Mouse (Mus musculus): ENCODE data around the gene Wwc1. TPM values are rescaled to one million over a fixed set of nuclear protein-coding genes. Genes with fewer than 3 reads are reported as not detected.
"Not testable (repeated sequence)": the region's sequence is repeated elsewhere in the genome, so short reads cannot be mapped to it uniquely, and the experiment has no call there.

Gene Wwc1
- polyA plus RNA-seq, 1 experiment from 2014 or later: 14.9 TPM

DNA sequence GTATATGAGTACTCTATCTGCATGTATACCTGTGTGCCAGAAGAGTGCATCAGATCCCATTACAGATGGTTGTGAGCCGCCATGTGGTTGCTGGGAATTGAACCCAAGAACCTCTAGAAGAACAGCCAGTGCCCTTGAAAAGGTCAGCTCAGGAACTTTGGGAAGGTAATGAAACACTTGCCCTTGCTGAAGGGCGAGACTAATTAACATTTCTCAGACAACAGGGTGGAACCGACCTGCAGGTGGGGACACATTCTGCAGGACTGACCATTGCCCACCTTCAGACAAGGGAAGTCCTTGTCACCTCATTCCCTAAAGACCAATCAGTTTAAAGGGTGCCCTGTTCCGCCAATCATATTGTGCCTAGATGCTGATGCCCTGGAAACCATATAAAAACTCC, 139.5 kb downstream of the Wwc1 start:
- WGBS: 89% methylated on average over 4 of the region's 4 CpGs
- not testable (repeated sequence) for H3K4me1 ChIP-seq (replicated peaks; ENCODE audit: control insufficient read depth, insufficient read depth, low read length); H3K4me3 ChIP-seq (replicated peaks; ENCODE audit: low read length); H3K36me3 ChIP-seq (ENCODE audit: control insufficient read depth, insufficient read depth); H3K27me3 ChIP-seq (replicated peaks; ENCODE audit: control insufficient read depth, insufficient read depth, low read length); ATAC-seq; H3K27ac ChIP-seq (ENCODE audit: low read length); H3K9me3 ChIP-seq (ENCODE audit: control insufficient read depth, low read length); H3K9ac ChIP-seq (replicated peaks; ENCODE audit: low read depth, low read length); H3K4me2 ChIP-seq (ENCODE audit: low read length)

DNA sequence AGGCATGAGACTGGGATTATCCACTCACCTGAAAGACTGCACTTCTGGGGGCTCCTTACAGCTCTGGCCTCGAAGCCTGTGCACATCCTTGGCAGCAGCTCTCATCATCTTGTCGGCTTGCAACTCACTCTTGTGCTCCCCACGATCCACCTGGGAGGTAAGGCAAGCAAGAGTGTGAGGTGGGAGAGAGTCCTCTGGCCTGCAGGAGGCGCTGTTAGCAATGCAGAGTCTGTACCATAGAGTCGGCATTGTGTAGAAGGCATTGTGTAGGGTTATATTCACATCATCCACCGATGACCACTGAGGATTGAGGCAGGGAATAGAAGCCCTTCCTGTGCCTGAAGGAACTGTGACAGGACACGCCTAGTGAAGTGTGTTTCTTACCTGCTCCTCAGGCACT, 140.0 kb downstream of the Wwc1 start:
- H3K4me3 ChIP-seq (replicated peaks; ENCODE audit: low read length): no peak overlapping the region
- WGBS: 84% methylated on average over 7 of the region's 7 CpGs
- H3K27me3 ChIP-seq (replicated peaks; ENCODE audit: control insufficient read depth, insufficient read depth, low read length): no peaks in the 10 kb centered on the region
- H3K27ac ChIP-seq (ENCODE audit: low read length): no peak overlapping the region
- no peak overlapping the region for H3K9ac ChIP-seq (replicated peaks; ENCODE audit: low read depth, low read length)
- H3K4me2 ChIP-seq (ENCODE audit: low read length): no peak overlapping the region
- H3K9me3 ChIP-seq (ENCODE audit: control insufficient read depth, low read length): no peaks in the 10 kb centered on the region
- no peaks in the 10 kb centered on the region for H3K4me1 ChIP-seq (replicated peaks; ENCODE audit: control insufficient read depth, insufficient read depth, low read length)
- ATAC-seq: no peak
- peaks cover 5% of the 10 kb centered on the region; the same call in 1 of the 2 replicates for H3K36me3 ChIP-seq (ENCODE audit: control insufficient read depth, insufficient read depth)

DNA sequence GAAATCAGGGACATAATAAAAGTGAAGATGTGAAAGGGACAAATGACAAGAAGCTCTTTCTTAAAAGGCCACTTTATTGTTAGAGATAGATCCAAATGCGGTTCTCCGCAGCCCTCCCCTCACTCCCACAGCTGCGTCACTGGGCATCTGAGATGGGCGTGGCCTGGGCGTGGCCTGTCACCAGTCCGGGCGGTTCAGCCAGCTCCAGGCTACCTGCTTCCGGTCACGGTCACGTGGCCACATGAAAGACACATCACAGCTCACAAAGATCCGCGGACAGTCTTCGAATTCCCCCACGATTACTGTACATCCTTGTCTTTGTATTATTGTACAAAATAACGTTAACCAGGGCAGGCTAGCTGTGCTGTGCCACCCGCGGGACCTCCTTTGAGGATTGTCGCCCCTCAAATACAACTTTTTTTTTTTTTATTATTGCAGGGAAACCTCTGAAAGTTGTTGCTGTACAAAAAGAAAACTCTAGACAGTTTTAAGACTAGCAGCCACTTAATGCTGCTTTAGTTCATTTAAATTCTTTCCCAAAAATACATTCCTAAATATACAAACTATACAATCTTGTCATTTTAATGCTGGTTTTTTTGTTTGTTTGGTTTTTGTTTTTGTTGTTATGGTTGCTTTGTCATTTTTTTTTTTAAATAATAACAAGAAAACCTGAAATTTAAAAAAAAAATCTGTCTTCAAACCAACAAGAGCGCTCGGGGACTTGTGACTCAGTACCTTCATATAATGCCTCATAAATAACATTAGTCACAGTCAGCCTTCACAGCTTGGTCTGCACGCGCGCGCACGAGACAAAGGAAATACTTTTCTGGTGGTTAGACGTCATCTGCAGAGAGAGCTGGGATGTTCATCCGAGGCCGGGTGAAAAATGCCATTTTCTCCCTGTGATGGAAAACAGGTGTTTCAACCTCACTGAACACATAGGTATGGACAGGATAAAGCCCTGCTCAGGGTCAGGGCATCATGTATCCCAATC, 141.7 kb downstream of the Wwc1 start:
- peak; percentile 59 for ATAC-seq
- WGBS: 32% methylated on average over 28 of the region's 28 CpGs

DNA sequence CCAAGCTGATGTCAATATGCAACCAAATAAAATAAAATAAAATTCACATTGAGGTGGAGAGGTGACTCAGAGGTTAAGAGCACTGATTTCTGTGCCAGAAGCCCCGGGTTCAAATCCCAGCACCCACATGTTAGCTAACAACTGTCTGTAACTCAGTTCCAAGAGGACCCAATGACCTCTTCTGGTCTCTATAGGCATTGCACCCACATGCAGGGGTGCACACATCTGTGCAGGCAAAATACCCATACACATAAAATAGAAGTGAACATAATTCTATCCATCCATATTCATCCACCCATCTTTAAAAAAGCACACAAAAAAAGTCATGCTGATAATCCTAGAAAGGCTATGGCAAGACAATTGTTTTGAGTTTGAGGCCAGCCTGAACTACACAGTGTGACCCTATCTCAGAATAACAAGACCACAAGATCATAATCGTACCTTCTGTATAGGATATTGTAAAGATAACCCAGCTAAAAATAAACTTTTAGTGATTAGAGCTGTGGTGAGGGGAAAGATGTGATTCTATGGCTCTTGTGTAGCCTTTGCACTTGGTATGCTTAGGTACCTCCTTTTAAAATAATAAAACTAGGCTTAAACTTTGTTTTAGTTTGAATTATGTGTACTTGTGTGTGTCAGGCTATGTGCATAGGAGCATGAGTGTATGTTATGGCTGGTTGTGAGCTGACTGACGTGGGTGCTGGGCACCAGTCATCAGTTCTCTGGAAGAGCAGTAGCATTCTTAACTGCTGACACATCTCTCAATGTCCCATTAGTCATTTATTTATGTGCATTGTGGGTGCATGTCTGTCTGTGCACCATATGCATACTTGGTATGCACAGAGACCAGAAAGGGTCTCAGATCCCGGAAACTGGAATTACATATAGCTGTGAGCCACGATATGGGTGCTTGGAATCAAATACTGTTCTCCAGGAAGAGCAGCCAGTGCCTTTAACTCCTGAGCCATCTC, 142.9 kb downstream of the Wwc1 start:
- no peak for ATAC-seq
- H3K27ac ChIP-seq (ENCODE audit: low read length): no peak overlapping the region
- H3K9ac ChIP-seq (replicated peaks; ENCODE audit: low read depth, low read length): no peak overlapping the region
- no peak overlapping the region for H3K4me2 ChIP-seq (ENCODE audit: low read length)
- no peaks in the 10 kb centered on the region for H3K9me3 ChIP-seq (ENCODE audit: control insufficient read depth, low read length)
- H3K36me3 ChIP-seq (ENCODE audit: control insufficient read depth, insufficient read depth): no peaks in the 10 kb centered on the region; the same call in 1 of the 2 replicates
- H3K4me1 ChIP-seq (replicated peaks; ENCODE audit: control insufficient read depth, insufficient read depth, low read length): peaks cover 9% of the 10 kb centered on the region
- no peaks in the 10 kb centered on the region for H3K27me3 ChIP-seq (replicated peaks; ENCODE audit: control insufficient read depth, insufficient read depth, low read length)
- no peak overlapping the region for H3K4me3 ChIP-seq (replicated peaks; ENCODE audit: low read length)
- 83% methylated on average over 5 of the region's 5 CpGs for WGBS

More for the DNA sequence above, 141.7 kb downstream of the Wwc1 start:
- H3K4me1 ChIP-seq (replicated peaks; ENCODE audit: control insufficient read depth, insufficient read depth, low read length): peaks cover 3% of the 10 kb centered on the region
- peak overlapping the region; percentile 24; the same call in 1 of the 2 replicates for H3K9ac ChIP-seq (replicated peaks; ENCODE audit: low read depth, low read length)
- H3K4me3 ChIP-seq (replicated peaks; ENCODE audit: low read length): peak overlapping the region; percentile 29
- H3K27ac ChIP-seq (ENCODE audit: low read length): no peak overlapping the region
- H3K36me3 ChIP-seq (ENCODE audit: control insufficient read depth, insufficient read depth): peaks cover 5% of the 10 kb centered on the region; the same call in 1 of the 2 replicates
- peak overlapping the region; percentile 50 for H3K4me2 ChIP-seq (ENCODE audit: low read length)
- no peaks in the 10 kb centered on the region for H3K27me3 ChIP-seq (replicated peaks; ENCODE audit: control insufficient read depth, insufficient read depth, low read length)
- no peaks in the 10 kb centered on the region for H3K9me3 ChIP-seq (ENCODE audit: control insufficient read depth, low read length)

DNA sequence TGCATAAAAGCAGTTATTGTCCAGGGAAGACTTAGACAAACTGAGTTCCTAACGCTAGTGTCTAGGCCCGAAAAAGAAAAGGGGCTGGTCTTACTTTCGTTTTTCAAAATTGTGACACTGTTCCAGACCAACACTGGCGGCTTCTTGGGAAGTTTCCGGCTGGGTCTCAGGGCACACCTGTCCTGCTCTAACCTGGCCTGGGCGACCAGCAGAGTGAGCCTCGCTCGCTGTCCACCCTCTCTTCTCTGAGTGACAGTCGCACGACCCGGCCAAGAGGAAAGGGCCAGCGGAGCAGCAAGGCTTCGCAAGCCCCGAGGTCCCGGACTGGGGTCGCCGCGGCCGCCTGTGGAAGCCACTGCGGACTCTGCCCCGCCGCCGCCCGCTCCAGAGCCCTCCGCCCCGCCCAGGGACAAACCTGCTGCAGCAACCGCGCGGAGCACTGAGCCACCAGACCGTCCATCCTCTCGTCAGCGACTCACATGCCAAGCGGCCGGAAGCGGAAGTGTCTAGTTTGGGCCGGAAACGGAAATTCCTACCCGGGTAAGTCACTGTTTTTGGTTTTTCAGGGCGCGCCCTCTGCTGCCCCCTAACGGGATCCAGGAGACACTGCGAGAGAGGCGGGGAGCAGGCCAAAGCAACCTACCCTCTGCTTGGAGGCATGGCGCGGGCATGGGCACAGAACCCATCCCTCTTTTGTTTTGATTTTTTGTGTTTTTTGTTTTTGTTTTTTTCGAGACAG, 146.1 kb downstream of the Wwc1 start, which contains the start of gene Rars:
Gene Rars (minus strand): TSS at position 485 of the 739 bp plus-strand sequence.
- Histone ChIP-seq H3K27me3 (replicated peaks; ENCODE audit: control insufficient read depth, insufficient read depth, low read length) (no peaks in the 10 kb centered on the region), H3K9me3 (ENCODE audit: control insufficient read depth, low read length) (no peaks in the 10 kb centered on the region), H3K4me2 (ENCODE audit: low read length) (peak within 1 kb of the TSS; percentile 84), H3K4me1 (replicated peaks; ENCODE audit: control insufficient read depth, insufficient read depth, low read length) (peaks cover 13% of the 10 kb centered on the region), H3K27ac (ENCODE audit: low read length) (peak within 1 kb of the TSS; percentile 55; the same call in 1 of the 2 replicates), H3K36me3 (ENCODE audit: control insufficient read depth, insufficient read depth) (0 out of 2 replicates have a peak, but pooled peaks cover 4% of the 10 kb centered on the region), H3K9ac (replicated peaks; ENCODE audit: low read depth, low read length) (peak within 1 kb of the TSS; percentile 69), H3K4me3 (replicated peaks; ENCODE audit: low read length) (peak within 1 kb of the TSS; percentile 85)
- 2% methylated on average over 44 of the region's 46 CpGs for WGBS
- ATAC-seq: peak; percentile 89

DNA sequence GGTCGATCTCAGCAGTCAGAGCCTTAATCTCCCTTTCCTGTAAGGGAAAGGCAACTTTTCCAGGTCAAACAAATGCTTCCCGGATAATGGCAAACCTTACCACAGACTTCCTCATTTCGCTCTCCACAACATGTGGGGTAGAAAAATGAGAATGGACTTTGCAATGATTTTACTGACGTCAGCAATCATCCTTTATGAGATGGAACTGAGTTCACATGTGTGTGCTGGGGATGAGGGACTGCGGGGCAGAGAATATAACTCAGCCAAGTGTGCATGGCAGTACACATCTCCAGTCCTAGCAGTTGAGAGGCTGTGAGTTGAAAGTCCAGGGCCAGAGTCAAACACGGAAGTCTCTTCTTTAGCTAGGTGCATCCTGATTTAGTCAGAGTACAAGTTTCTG, 147.1 kb downstream of the Wwc1 start:
- Histone ChIP-seq H3K27me3 (replicated peaks; ENCODE audit: control insufficient read depth, insufficient read depth, low read length) (no peaks in the 10 kb centered on the region), H3K9me3 (ENCODE audit: control insufficient read depth, low read length) (no peaks in the 10 kb centered on the region), H3K4me2 (ENCODE audit: low read length) (peak overlapping the region; percentile 84), H3K36me3 (ENCODE audit: control insufficient read depth, insufficient read depth) (0 out of 2 replicates have a peak, but pooled peaks cover 4% of the 10 kb centered on the region), H3K4me1 (replicated peaks; ENCODE audit: control insufficient read depth, insufficient read depth, low read length) (peaks cover 13% of the 10 kb centered on the region), H3K9ac (replicated peaks; ENCODE audit: low read depth, low read length) (no peak overlapping the region), H3K27ac (ENCODE audit: low read length) (no peak overlapping the region), H3K4me3 (replicated peaks; ENCODE audit: low read length) (peak overlapping the region; percentile 85)
- ATAC-seq: no peak
- 86% methylated on average over 6 of the region's 6 CpGs for WGBS

DNA sequence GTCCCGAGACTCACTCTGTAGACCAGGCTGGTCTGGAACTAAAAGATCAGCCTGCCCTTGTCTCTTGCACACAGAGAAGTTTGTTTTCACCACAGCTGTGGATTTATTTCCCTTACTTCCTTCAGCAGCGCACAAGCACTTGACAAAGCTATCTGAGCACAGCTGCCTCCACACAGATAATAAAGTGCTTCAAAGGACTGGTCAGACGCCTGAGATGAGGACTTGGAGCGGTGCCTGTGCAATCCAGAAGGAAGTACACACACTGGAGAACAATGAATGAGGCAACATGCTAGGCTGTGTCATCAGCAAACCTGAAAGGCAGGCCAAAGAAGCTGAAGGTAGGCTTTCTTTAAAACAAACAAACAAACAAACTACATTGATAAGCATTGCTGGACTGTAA, 148.2 kb downstream of the Wwc1 start:
- Histone ChIP-seq H3K9ac (replicated peaks; ENCODE audit: low read depth, low read length) (no peak overlapping the region), H3K4me3 (replicated peaks; ENCODE audit: low read length) (no peak overlapping the region), H3K27me3 (replicated peaks; ENCODE audit: control insufficient read depth, insufficient read depth, low read length) (no peaks in the 10 kb centered on the region), H3K9me3 (ENCODE audit: control insufficient read depth, low read length) (no peaks in the 10 kb centered on the region), H3K36me3 (ENCODE audit: control insufficient read depth, insufficient read depth) (peaks cover 11% of the 10 kb centered on the region; the same call in 1 of the 2 replicates), H3K27ac (ENCODE audit: low read length) (no peak overlapping the region), H3K4me1 (replicated peaks; ENCODE audit: control insufficient read depth, insufficient read depth, low read length) (peaks cover 13% of the 10 kb centered on the region), H3K4me2 (ENCODE audit: low read length) (no peak overlapping the region)
- WGBS: 85% methylated on average over 4 of the region's 4 CpGs
- no peak for ATAC-seq

DNA sequence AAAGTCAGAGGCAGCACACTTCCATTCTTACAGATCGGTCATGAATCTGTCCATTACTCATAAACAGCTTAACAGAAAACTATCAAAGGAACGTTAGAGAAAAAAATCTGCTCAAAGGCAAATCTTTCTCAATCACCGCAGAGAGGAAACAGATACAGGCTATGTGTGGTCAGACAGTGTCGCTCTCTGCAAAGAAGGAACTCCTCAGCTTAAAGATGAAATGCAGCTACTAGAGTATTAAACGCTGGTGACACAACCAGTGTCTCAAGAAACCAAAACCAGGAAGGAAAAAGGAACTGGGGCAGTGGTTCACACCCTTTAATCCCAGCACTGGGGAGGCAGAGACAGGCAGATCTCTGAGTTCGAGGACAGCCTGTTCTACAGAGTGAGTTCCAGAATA, 152.6 kb downstream of the Wwc1 start:
- Histone ChIP-seq H3K4me1 (replicated peaks; ENCODE audit: control insufficient read depth, insufficient read depth, low read length) (peaks cover 4% of the 10 kb centered on the region; the same call in 1 of the 2 replicates), H3K9ac (replicated peaks; ENCODE audit: low read depth, low read length) (no peak overlapping the region), H3K4me2 (ENCODE audit: low read length) (no peak overlapping the region), H3K27me3 (replicated peaks; ENCODE audit: control insufficient read depth, insufficient read depth, low read length) (no peaks in the 10 kb centered on the region), H3K27ac (ENCODE audit: low read length) (no peak overlapping the region), H3K36me3 (ENCODE audit: control insufficient read depth, insufficient read depth) (peaks cover 33% of the 10 kb centered on the region), H3K4me3 (replicated peaks; ENCODE audit: low read length) (no peak overlapping the region), H3K9me3 (ENCODE audit: control insufficient read depth, low read length) (no peaks in the 10 kb centered on the region)
- WGBS: 95% methylated on average over 6 of the region's 6 CpGs
- no peak for ATAC-seq
